Mouse (Mus musculus): Measurements from ENCODE around the gene C2cd4d. TPM values are rescaled to one million over a fixed set of nuclear protein-coding genes. Genes with fewer than 3 reads are reported as not detected.

C2cd4d gene
- polyA plus RNA-seq, 1 experiment from 2014 or later, result 1.1 TPM

DNA sequence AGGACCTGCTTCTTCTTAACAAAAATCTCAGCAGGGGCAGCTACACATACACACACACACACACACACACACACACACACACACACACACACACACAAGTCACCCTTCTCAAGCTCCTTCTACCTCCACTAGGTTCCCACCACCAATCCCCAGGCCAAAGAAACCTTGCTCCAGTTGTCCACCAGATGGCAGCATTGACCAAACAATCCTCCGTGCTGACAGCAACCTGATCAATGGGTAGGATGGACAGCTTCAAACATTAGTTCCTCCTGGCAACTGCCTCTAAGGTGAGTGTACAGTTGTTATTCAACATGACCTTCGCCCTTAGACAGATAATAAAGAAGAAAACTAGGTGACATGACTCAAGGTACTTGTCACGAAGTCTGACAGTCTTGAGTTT, 4.5 kb downstream of the C2cd4d start:
- H3K9me3 ChIP-seq, result no peaks in the 10 kb centered on the region
- H3K27me3 ChIP-seq, result peaks cover 38% of the 10 kb centered on the region
- no peak overlapping the region for H3K4me3 ChIP-seq
- no peak overlapping the region for H3K27ac ChIP-seq
- no peak overlapping the region for H3K4me2 ChIP-seq
- peaks cover 13% of the 10 kb centered on the region for H3K4me1 ChIP-seq
- H3K36me3 ChIP-seq, result no peaks in the 10 kb centered on the region
- WGBS, result 12% methylated on average over 3 of the region's 3 CpGs
- no peak overlapping the region for H3K9ac ChIP-seq
- ATAC-seq (ENCODE audit: borderline replicate concordance, extremely low read depth, low FRiP score, low TSS enrichment), result no peak

DNA sequence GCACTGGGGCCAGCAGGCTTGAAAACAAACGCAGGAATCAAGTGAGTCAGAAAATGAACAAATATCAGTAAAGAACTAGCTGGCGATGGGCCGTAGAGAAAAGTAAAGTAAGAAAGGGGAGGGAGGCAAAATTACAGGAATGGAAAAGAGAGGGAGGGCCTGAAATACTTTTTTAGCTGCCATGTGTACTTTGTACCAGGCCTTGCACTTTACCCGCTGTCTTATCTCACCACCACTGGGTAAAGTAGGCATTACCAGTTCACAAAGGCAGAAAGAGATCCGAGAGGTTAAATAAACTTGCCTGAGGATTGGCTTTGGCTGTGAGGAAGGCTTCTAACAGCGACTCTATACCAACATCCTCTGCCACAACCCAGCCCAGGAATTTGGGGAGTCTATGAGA, 5.3 kb downstream of the C2cd4d start:
- Histone ChIP-seq H3K9ac (no peak overlapping the region), H3K36me3 (no peaks in the 10 kb centered on the region), H3K4me2 (no peak overlapping the region), H3K27ac (peak overlapping the region; percentile 15; the same call in 1 of the 2 replicates), H3K27me3 (peaks cover 30% of the 10 kb centered on the region), H3K9me3 (no peaks in the 10 kb centered on the region), H3K4me1 (peaks cover 20% of the 10 kb centered on the region), H3K4me3 (no peak overlapping the region)
- no peak for ATAC-seq (ENCODE audit: borderline replicate concordance, extremely low read depth, low FRiP score, low TSS enrichment)
- WGBS, result 56% methylated on average over 6 of the region's 6 CpGs

DNA sequence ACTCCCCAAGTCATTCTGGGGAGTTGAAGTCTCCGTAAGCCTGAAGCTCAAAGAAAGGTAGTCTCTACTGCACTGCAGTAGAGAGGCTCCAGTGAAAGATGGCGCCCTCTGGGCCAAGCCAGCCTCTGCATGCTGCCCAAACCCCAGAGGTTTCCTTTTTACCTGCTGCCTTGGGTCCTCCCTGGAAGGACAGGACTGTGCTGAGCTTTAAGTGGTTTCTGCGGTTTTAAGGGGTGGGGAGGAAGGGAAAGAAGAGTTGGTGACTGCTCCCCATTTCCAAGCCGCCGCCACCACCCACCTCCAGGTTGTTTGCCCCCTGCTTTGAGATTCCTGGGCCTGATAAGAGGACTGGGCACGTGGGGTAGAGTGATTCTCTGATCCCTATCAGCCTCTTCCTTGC, 6.4 kb downstream of the C2cd4d start:
- Histone ChIP-seq H3K9me3 (no peaks in the 10 kb centered on the region), H3K36me3 (no peaks in the 10 kb centered on the region), H3K4me2 (no peak overlapping the region), H3K9ac (no peak overlapping the region), H3K4me1 (peaks cover 23% of the 10 kb centered on the region), H3K27ac (no peak overlapping the region), H3K27me3 (peaks cover 20% of the 10 kb centered on the region), H3K4me3 (no peak overlapping the region)
- ATAC-seq (ENCODE audit: borderline replicate concordance, extremely low read depth, low FRiP score, low TSS enrichment), result no peak
- 57% methylated on average over 6 of the region's 6 CpGs for WGBS

- no peak for ATAC-seq (ENCODE audit: borderline replicate concordance, extremely low read depth, low FRiP score, low TSS enrichment)
- no peaks in the 10 kb centered on the region for H3K9me3 ChIP-seq
- H3K36me3 ChIP-seq, result no peaks in the 10 kb centered on the region
- no peak overlapping the region for H3K4me2 ChIP-seq
- no peak overlapping the region for H3K4me3 ChIP-seq
- H3K27me3 ChIP-seq, result peaks cover 9% of the 10 kb centered on the region
- 69% methylated on average over 2 of the region's 2 CpGs for WGBS
- H3K9ac ChIP-seq, result no peak overlapping the region
- no peak overlapping the region for H3K27ac ChIP-seq
- peaks cover 28% of the 10 kb centered on the region for H3K4me1 ChIP-seq
Observed at GRCm38 (mm10) chr3:94369709-94370108, 7.5 kb downstream of the C2cd4d start.

- H3K9me3 ChIP-seq, result no peaks in the 10 kb centered on the region
- H3K9ac ChIP-seq, result no peak overlapping the region
- H3K27ac ChIP-seq, result peak overlapping the region; percentile 88; the same call in 1 of the 2 replicates
- peak overlapping the region; percentile 8; the same call in 1 of the 2 replicates for H3K4me3 ChIP-seq
- H3K4me2 ChIP-seq, result peak overlapping the region; percentile 41
- WGBS, result 5% methylated on average over 11 of the region's 11 CpGs
- peak; percentile 19; the same call in 1 of the 2 replicates for ATAC-seq (ENCODE audit: borderline replicate concordance, extremely low read depth, low FRiP score, low TSS enrichment)
- H3K27me3 ChIP-seq, result no peaks in the 10 kb centered on the region; the same call in 1 of the 2 replicates
- H3K36me3 ChIP-seq, result no peaks in the 10 kb centered on the region
- H3K4me1 ChIP-seq, result peaks cover 28% of the 10 kb centered on the region
Observed at GRCm38 (mm10) chr3:94371637-94372036, 9.4 kb downstream of the C2cd4d start.

DNA sequence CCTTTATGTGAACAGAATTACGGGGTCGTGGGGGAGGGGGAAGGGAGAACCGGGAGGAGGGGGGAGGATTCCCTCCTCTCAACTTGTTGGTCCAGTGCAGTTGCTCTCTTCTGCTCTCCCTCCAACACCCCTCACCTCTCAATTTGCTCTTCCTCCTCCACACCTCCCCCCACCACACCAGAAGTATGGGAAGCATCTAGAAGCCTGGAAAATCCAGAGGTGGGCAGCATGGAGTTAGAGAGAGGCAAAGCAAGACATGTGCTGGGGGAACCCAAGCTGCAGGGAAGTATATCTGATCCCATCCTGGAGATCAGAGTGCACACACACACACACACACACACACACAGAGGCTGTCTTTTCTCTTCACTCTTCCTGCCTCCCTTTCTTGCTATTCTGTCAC, 9.8 kb downstream of the C2cd4d start:
- Histone ChIP-seq H3K4me3 (peak overlapping the region; percentile 8; the same call in 1 of the 2 replicates), H3K9me3 (no peaks in the 10 kb centered on the region), H3K9ac (no peak overlapping the region), H3K4me1 (peaks cover 28% of the 10 kb centered on the region), H3K27me3 (no peaks in the 10 kb centered on the region; the same call in 1 of the 2 replicates), H3K27ac (peak overlapping the region; percentile 88), H3K4me2 (peak overlapping the region; percentile 41), H3K36me3 (no peaks in the 10 kb centered on the region)
- no peak for ATAC-seq (ENCODE audit: borderline replicate concordance, extremely low read depth, low FRiP score, low TSS enrichment)
- 0% methylated on average over 3 of the region's 3 CpGs for WGBS

DNA sequence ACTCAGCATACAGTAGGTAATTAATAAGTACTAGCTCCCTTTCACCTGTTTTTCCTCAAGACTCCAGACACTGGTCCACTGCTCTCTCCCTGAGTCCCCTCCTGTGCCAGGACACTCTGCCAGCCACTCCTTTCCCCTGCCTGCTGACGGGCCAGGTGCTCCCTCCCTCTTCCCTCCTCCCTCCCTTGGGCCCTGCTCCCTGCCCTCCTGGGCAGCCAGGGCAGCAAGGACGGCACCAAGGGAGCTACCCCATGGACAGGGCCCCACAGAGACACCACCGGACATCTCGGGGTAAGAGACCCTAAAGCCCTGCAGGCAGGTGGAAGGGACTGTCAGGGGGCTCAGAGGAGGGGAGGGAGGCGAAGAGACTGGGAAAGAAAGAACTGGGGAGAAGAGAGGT, 10.4 kb downstream of the C2cd4d start, which contains the start of gene Rorc:
TSS of gene Rorc (plus strand) at position 154 of the 400 bp plus-strand sequence.
- H3K27me3 ChIP-seq, result no peaks in the 10 kb centered on the region; the same call in 1 of the 2 replicates
- peak within 1 kb of the TSS; percentile 53 for H3K4me2 ChIP-seq
- no peaks in the 10 kb centered on the region for H3K9me3 ChIP-seq
- peak within 1 kb of the TSS; percentile 32 for H3K4me3 ChIP-seq
- 0 out of 2 replicates have a peak within 1 kb of the TSS, but pooled peaks have one; percentile 13 for H3K9ac ChIP-seq
- peaks cover 28% of the 10 kb centered on the region for H3K4me1 ChIP-seq
- 8% methylated on average over 5 of the region's 5 CpGs for WGBS
- H3K27ac ChIP-seq, result peak within 1 kb of the TSS; percentile 88
- ATAC-seq (ENCODE audit: borderline replicate concordance, extremely low read depth, low FRiP score, low TSS enrichment), result peak; percentile 19; the same call in 1 of the 2 replicates
- H3K36me3 ChIP-seq, result no peaks in the 10 kb centered on the region

GRCm38 (mm10) chr3:94373090-94373489, 10.9 kb downstream of the C2cd4d start:
- peaks cover 25% of the 10 kb centered on the region for H3K4me1 ChIP-seq
- H3K9ac ChIP-seq, result 0 out of 2 replicates have a peak overlapping the region, but pooled peaks have one; percentile 13
- peak overlapping the region; percentile 88 for H3K27ac ChIP-seq
- 5% methylated on average over 10 of the region's 10 CpGs for WGBS
- peak overlapping the region; percentile 53 for H3K4me2 ChIP-seq
- H3K27me3 ChIP-seq, result no peaks in the 10 kb centered on the region
- H3K9me3 ChIP-seq, result no peaks in the 10 kb centered on the region
- H3K4me3 ChIP-seq, result peak overlapping the region; percentile 32
- peak; percentile 71 for ATAC-seq (ENCODE audit: borderline replicate concordance, extremely low read depth, low FRiP score, low TSS enrichment)
- H3K36me3 ChIP-seq, result no peaks in the 10 kb centered on the region

GRCm38 (mm10) chr3:94373597-94374011, 11.4 kb downstream of the C2cd4d start:
- Histone ChIP-seq H3K27me3 (no peaks in the 10 kb centered on the region), H3K36me3 (no peaks in the 10 kb centered on the region), H3K4me1 (peaks cover 25% of the 10 kb centered on the region), H3K9ac (0 out of 2 replicates have a peak overlapping the region, but pooled peaks have one; percentile 13), H3K4me2 (peak overlapping the region; percentile 53), H3K9me3 (no peaks in the 10 kb centered on the region), H3K27ac (peak overlapping the region; percentile 88), H3K4me3 (peak overlapping the region; percentile 32)
- 3% methylated on average over 4 of the region's 5 CpGs for WGBS
- ATAC-seq (ENCODE audit: borderline replicate concordance, extremely low read depth, low FRiP score, low TSS enrichment), result peak; percentile 62

GRCm38 (mm10) chr3:94374636-94375035, 12.4 kb downstream of the C2cd4d start:
- no peak for ATAC-seq (ENCODE audit: borderline replicate concordance, extremely low read depth, low FRiP score, low TSS enrichment)
- H3K27me3 ChIP-seq, result no peaks in the 10 kb centered on the region
- peaks cover 25% of the 10 kb centered on the region for H3K4me1 ChIP-seq
- H3K36me3 ChIP-seq, result no peaks in the 10 kb centered on the region
- H3K27ac ChIP-seq, result no peak overlapping the region
- H3K9me3 ChIP-seq, result no peaks in the 10 kb centered on the region
- no peak overlapping the region for H3K4me2 ChIP-seq
- H3K4me3 ChIP-seq, result no peak overlapping the region
- H3K9ac ChIP-seq, result no peak overlapping the region

DNA sequence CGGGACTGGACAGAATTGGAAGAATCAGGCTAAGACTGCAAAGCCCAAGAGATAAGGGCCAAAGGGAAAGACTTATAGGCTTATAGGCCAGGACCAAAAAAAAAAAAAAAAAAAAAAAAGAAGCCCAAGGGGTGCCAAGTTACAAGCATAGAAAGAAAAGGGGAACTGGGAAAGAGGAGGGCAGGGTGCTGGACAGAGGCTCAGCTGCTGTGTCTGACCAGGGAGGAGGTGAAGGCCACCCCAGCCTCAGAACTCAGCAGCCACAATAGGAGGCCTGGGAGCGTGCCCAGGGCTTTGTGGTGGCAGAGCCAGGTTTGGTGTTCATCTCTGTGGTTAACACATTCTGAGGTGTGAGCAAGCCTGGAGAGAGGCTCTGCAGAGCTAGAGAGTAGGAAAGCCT, 12.9 kb downstream of the C2cd4d start:
- Histone ChIP-seq H3K27ac (no peak overlapping the region), H3K9me3 (no peaks in the 10 kb centered on the region), H3K36me3 (no peaks in the 10 kb centered on the region), H3K4me3 (no peak overlapping the region), H3K4me2 (no peak overlapping the region), H3K27me3 (no peaks in the 10 kb centered on the region), H3K9ac (no peak overlapping the region), H3K4me1 (peaks cover 25% of the 10 kb centered on the region)
- WGBS, result 69% methylated on average over 2 of the region's 2 CpGs
- ATAC-seq (ENCODE audit: borderline replicate concordance, extremely low read depth, low FRiP score, low TSS enrichment), result no peak

- Histone ChIP-seq H3K4me3 (no peak overlapping the region), H3K9ac (no peak overlapping the region), H3K27me3 (no peaks in the 10 kb centered on the region), H3K36me3 (no peaks in the 10 kb centered on the region), H3K27ac (no peak overlapping the region), H3K9me3 (no peaks in the 10 kb centered on the region), H3K4me2 (no peak overlapping the region), H3K4me1 (peaks cover 25% of the 10 kb centered on the region)
- no peak for ATAC-seq (ENCODE audit: borderline replicate concordance, extremely low read depth, low FRiP score, low TSS enrichment)
- WGBS, result 52% methylated on average over 5 of the region's 5 CpGs
Observed at GRCm38 (mm10) chr3:94375861-94376260, 13.6 kb downstream of the C2cd4d start.
